Mouse (Mus musculus): ENCODE results near the gene Msantd1. TPM values are rescaled to one million over a fixed set of nuclear protein-coding genes. Genes with fewer than 3 reads are reported as not detected.

The Msantd1 gene
- polyA plus RNA-seq, 1 experiment from 2014 or later: not detected

GRCm38 (mm10) chr5:34907230-34907629 is 582 bp upstream of the Msantd1 start:
- Histone ChIP-seq H3K4me2 (no peak overlapping the region), H3K9ac (no peak overlapping the region), H3K36me3 (peaks cover 43% of the 10 kb centered on the region), H3K27ac (no peak overlapping the region), H3K9me3 (replicated peaks) (no peaks in the 10 kb centered on the region), H3K4me3 (no peak overlapping the region), H3K27me3 (no peaks in the 10 kb centered on the region), H3K4me1 (replicated peaks) (peaks cover 20% of the 10 kb centered on the region)
- no peak for ATAC-seq (replicated peaks; ENCODE audit: insufficient number of reproducible peaks, insufficient read depth, low FRiP score, low read depth)
- 91% methylated on average over 4 of the region's 4 CpGs for WGBS

GRCm38 (mm10) chr5:34908726-34909633 is 1.2 kb downstream of the Msantd1 start:
- peak overlapping the region; percentile 46; the same call in 1 of the 2 replicates for H3K27ac ChIP-seq
- H3K9ac ChIP-seq: no peak overlapping the region

GRCm38 (mm10) chr5:34909634-34910503 is 2.1 kb downstream of the Msantd1 start:
- Histone ChIP-seq H3K27me3 (no peaks in the 10 kb centered on the region), H3K9me3 (replicated peaks) (no peaks in the 10 kb centered on the region), H3K4me1 (replicated peaks) (peaks cover 12% of the 10 kb centered on the region), H3K27ac (no peak overlapping the region), H3K36me3 (peaks cover 27% of the 10 kb centered on the region), H3K4me3 (no peak overlapping the region), H3K4me2 (no peak overlapping the region), H3K9ac (no peak overlapping the region)
- WGBS: 93% methylated on average over 1 of the region's 1 CpGs
- no peak for ATAC-seq (replicated peaks; ENCODE audit: insufficient number of reproducible peaks, insufficient read depth, low FRiP score, low read depth)

More at GRCm38 (mm10) chr5:34908726-34909633, 1.2 kb downstream of the Msantd1 start:
- Histone ChIP-seq H3K27me3 (no peaks in the 10 kb centered on the region), H3K4me1 (replicated peaks) (peaks cover 12% of the 10 kb centered on the region), H3K9me3 (replicated peaks) (no peaks in the 10 kb centered on the region), H3K4me2 (no peak overlapping the region), H3K4me3 (no peak overlapping the region), H3K36me3 (peaks cover 36% of the 10 kb centered on the region)
- ATAC-seq (replicated peaks; ENCODE audit: insufficient number of reproducible peaks, insufficient read depth, low FRiP score, low read depth): no peak
- 64% methylated on average over 9 of the region's 9 CpGs for WGBS

GRCm38 (mm10) chr5:34910504-34910815 is 2.6 kb downstream of the Msantd1 start:
- no peak for ATAC-seq (replicated peaks; ENCODE audit: insufficient number of reproducible peaks, insufficient read depth, low FRiP score, low read depth)
- no peak overlapping the region for H3K9ac ChIP-seq
- H3K36me3 ChIP-seq: peaks cover 21% of the 10 kb centered on the region
- H3K4me1 ChIP-seq (replicated peaks): peaks cover 12% of the 10 kb centered on the region
- no peak overlapping the region for H3K4me2 ChIP-seq
- H3K27me3 ChIP-seq: no peaks in the 10 kb centered on the region
- H3K9me3 ChIP-seq (replicated peaks): no peaks in the 10 kb centered on the region
- H3K27ac ChIP-seq: no peak overlapping the region
- H3K4me3 ChIP-seq: no peak overlapping the region
- 86% methylated on average over 4 of the region's 4 CpGs for whole genome bisulfite sequencing

- peak overlapping the region; percentile 40; the same call in 1 of the 2 replicates for H3K27ac ChIP-seq
- no peak overlapping the region for H3K4me3 ChIP-seq
- H3K4me1 ChIP-seq (replicated peaks): peaks cover 11% of the 10 kb centered on the region
- no peak overlapping the region for H3K4me2 ChIP-seq
- 0 out of 2 replicates have a peak, but pooled peaks have one; percentile 44 for ATAC-seq (replicated peaks; ENCODE audit: insufficient number of reproducible peaks, insufficient read depth, low FRiP score, low read depth)
- no peaks in the 10 kb centered on the region for H3K27me3 ChIP-seq
- H3K36me3 ChIP-seq: no peaks in the 10 kb centered on the region
- no peak overlapping the region for H3K9ac ChIP-seq
- 2% methylated on average over 1 of the region's 1 CpGs for WGBS
- no peaks in the 10 kb centered on the region for H3K9me3 ChIP-seq (replicated peaks)
Measured at GRCm38 (mm10) chr5:34915801-34916200, 8.0 kb downstream of the Msantd1 start.

GRCm38 (mm10) chr5:34917234-34917655 is 9.4 kb downstream of the Msantd1 start:
- Histone ChIP-seq H3K4me1 (replicated peaks) (peaks cover 11% of the 10 kb centered on the region), H3K9ac (no peak overlapping the region), H3K36me3 (no peaks in the 10 kb centered on the region), H3K4me2 (no peak overlapping the region), H3K27me3 (no peaks in the 10 kb centered on the region), H3K4me3 (no peak overlapping the region), H3K9me3 (replicated peaks) (no peaks in the 10 kb centered on the region), H3K27ac (no peak overlapping the region)
- ATAC-seq (replicated peaks; ENCODE audit: insufficient number of reproducible peaks, insufficient read depth, low FRiP score, low read depth): no peak
- WGBS: 78% methylated on average over 10 of the region's 10 CpGs

- Histone ChIP-seq H3K4me2 (no peak overlapping the region), H3K4me1 (replicated peaks) (peaks cover 11% of the 10 kb centered on the region), H3K9ac (no peak overlapping the region), H3K27me3 (no peaks in the 10 kb centered on the region), H3K27ac (no peak overlapping the region), H3K9me3 (replicated peaks) (no peaks in the 10 kb centered on the region), H3K4me3 (no peak overlapping the region), H3K36me3 (no peaks in the 10 kb centered on the region)
- 69% methylated on average over 3 of the region's 3 CpGs for WGBS
- ATAC-seq (replicated peaks; ENCODE audit: insufficient number of reproducible peaks, insufficient read depth, low FRiP score, low read depth): no peak
Measured at GRCm38 (mm10) chr5:34918785-34919184, 11.0 kb downstream of the Msantd1 start.

GRCm38 (mm10) chr5:34922531-34922930 is 14.7 kb downstream of the Msantd1 start:
- Histone ChIP-seq H3K27me3 (no peaks in the 10 kb centered on the region), H3K4me3 (no peak overlapping the region), H3K9ac (no peak overlapping the region), H3K36me3 (no peaks in the 10 kb centered on the region), H3K4me1 (replicated peaks) (no peaks in the 10 kb centered on the region; the same call in 1 of the 2 replicates), H3K9me3 (replicated peaks) (no peaks in the 10 kb centered on the region), H3K27ac (no peak overlapping the region), H3K4me2 (no peak overlapping the region)
- WGBS: 68% methylated on average over 6 of the region's 6 CpGs
- no peak for ATAC-seq (replicated peaks; ENCODE audit: insufficient number of reproducible peaks, insufficient read depth, low FRiP score, low read depth)

GRCm38 (mm10) chr5:34923920-34924319 is 16.1 kb downstream of the Msantd1 start:
- Histone ChIP-seq H3K36me3 (no peaks in the 10 kb centered on the region), H3K4me3 (no peak overlapping the region), H3K4me1 (replicated peaks) (no peaks in the 10 kb centered on the region), H3K9ac (no peak overlapping the region), H3K9me3 (replicated peaks) (no peaks in the 10 kb centered on the region), H3K4me2 (no peak overlapping the region), H3K27ac (no peak overlapping the region), H3K27me3 (no peaks in the 10 kb centered on the region)
- WGBS: 81% methylated on average over 4 of the region's 4 CpGs
- no peak for ATAC-seq (replicated peaks; ENCODE audit: insufficient number of reproducible peaks, insufficient read depth, low FRiP score, low read depth)

GRCm38 (mm10) chr5:34924519-34924918 is 16.7 kb downstream of the Msantd1 start:
- Histone ChIP-seq H3K4me1 (replicated peaks) (no peaks in the 10 kb centered on the region), H3K9ac (no peak overlapping the region), H3K27me3 (no peaks in the 10 kb centered on the region), H3K36me3 (no peaks in the 10 kb centered on the region), H3K4me2 (no peak overlapping the region), H3K4me3 (no peak overlapping the region), H3K9me3 (replicated peaks) (no peaks in the 10 kb centered on the region), H3K27ac (no peak overlapping the region)
- ATAC-seq (replicated peaks; ENCODE audit: insufficient number of reproducible peaks, insufficient read depth, low FRiP score, low read depth): no peak
- 76% methylated on average over 7 of the region's 7 CpGs for WGBS

- H3K4me2 ChIP-seq: no peak overlapping the region
- no peak overlapping the region for H3K4me3 ChIP-seq
- no peak overlapping the region for H3K9ac ChIP-seq
- no peak for ATAC-seq (replicated peaks; ENCODE audit: insufficient number of reproducible peaks, insufficient read depth, low FRiP score, low read depth)
- 82% methylated on average over 4 of the region's 4 CpGs for WGBS
- no peak overlapping the region for H3K27ac ChIP-seq
- H3K36me3 ChIP-seq: no peaks in the 10 kb centered on the region
- H3K9me3 ChIP-seq (replicated peaks): no peaks in the 10 kb centered on the region
- H3K4me1 ChIP-seq (replicated peaks): peaks cover 17% of the 10 kb centered on the region
- no peaks in the 10 kb centered on the region for H3K27me3 ChIP-seq
Measured at GRCm38 (mm10) chr5:34927648-34928047, 19.8 kb downstream of the Msantd1 start.
